Mouse (Mus musculus) embryonic facial prominence, embryonic 11.5 days (tissue): ENCODE measurements around the gene B4galt1. TPM values are rescaled to one million over a fixed set of nuclear protein-coding genes. Genes with fewer than 3 reads are reported as not detected.

ENCODE experiments used
- ATAC-seq: fragments of 200-750 bp; cut with Nextera tagmentation; replicated peaks from 2 replicates; pipeline ENCODE4 v1.8.0; 2017; ENCODE audit warnings: low read depth; ENCODE audit not compliant: insufficient number of reproducible peaks, low FRiP score, low TSS enrichment
- DNase-seq: peaks from one replicate; pipeline ENCODE4 v3.0.0-alpha.2; 2015; ENCODE audit warnings: low spot score
- H3K27ac ChIP-seq: fragments of 300-500 bp; sonication (generic); replicated peaks from 2 replicates; pipeline ENCODE4 v1.5.1; 2014; ENCODE audit warnings: mild to moderate bottlenecking, low read depth, low read length, control low read depth
- H3K27me3 ChIP-seq: fragments of 300-500 bp; sonication (generic); 2 replicates; pipeline ENCODE4 v1.6.1; 2014; ENCODE audit warnings: mild to moderate bottlenecking, low read length, moderate library complexity, mixed read lengths; ENCODE audit not compliant: control insufficient read depth, insufficient read depth
- H3K36me3 ChIP-seq: fragments of 300-500 bp; sonication (generic); replicated peaks from 2 replicates; pipeline ENCODE4 v1.6.1; 2014; ENCODE audit warnings: low read depth, mild to moderate bottlenecking, low read length, moderate library complexity, mixed read lengths; ENCODE audit not compliant: control insufficient read depth, insufficient read depth
- H3K4me1 ChIP-seq: fragments of 300-500 bp; sonication (generic); 2 replicates; pipeline ENCODE4 v1.6.1; 2014; ENCODE audit warnings: low read length, mixed read lengths; ENCODE audit not compliant: control insufficient read depth, insufficient read depth
- H3K4me2 ChIP-seq: fragments of 300-500 bp; sonication (generic); 2 replicates; pipeline ENCODE4 v1.6.1; 2014; ENCODE audit warnings: low read depth, mild to moderate bottlenecking, control low read depth, low read length, moderate library complexity
- H3K4me3 ChIP-seq: fragments of 300-500 bp; sonication (generic); 2 replicates; pipeline ENCODE4 v1.5.1; 2014; ENCODE audit warnings: low read depth, low read length, control low read depth
- H3K9ac ChIP-seq: fragments of 300-500 bp; sonication (generic); replicated peaks from 2 replicates; pipeline ENCODE4 v1.6.1; 2014; ENCODE audit warnings: mild to moderate bottlenecking, control low read depth, low read length
- H3K9me3 ChIP-seq: fragments of 300-500 bp; sonication (generic); replicated peaks from 2 replicates; pipeline ENCODE4 v1.6.1; 2016; ENCODE audit warnings: mild to moderate bottlenecking, low read length, inconsistent platforms, mixed read lengths; ENCODE audit not compliant: control insufficient read depth
- WGBS: fragments of 180-500 bp; shearing (Covaris S2); extraction: QIAGEN DNeasy Blood & Tissue Kit; methylation state at CpG from one replicate; pipeline ENCODE4 v1.1.7; 2014; 5-methylcytosine and 5-hydroxymethylcytosine counted together
- polyA plus RNA-seq: library from polyadenylated mRNA; unstranded; fragments of >200 nt; fragmentation: Nextera tagmentation; extraction: Ambion mirVana; gene quantifications from 2 replicates; pipeline ENCODE4 v1.2.1, GENCODE M21; 2014

The B4galt1 gene
- polyA plus RNA-seq, 1 experiment from 2014 or later = 28.3 TPM

GRCm38 (mm10) chr4:40819151-40819550, 34.7 kb downstream of the B4galt1 start:
- 90% methylated on average over 6 of the region's 6 CpGs for WGBS
- Histone ChIP-seq H3K4me3 (no peak overlapping the region), H3K9me3 (no peaks in the 10 kb centered on the region), H3K9ac (no peak overlapping the region), H3K27ac (no peak overlapping the region), H3K4me2 (no peak overlapping the region), H3K4me1 (no peaks in the 10 kb centered on the region), H3K36me3 (no peaks in the 10 kb centered on the region), H3K27me3 (no peaks in the 10 kb centered on the region)
- no peak for ATAC-seq
- no peak for DNase-seq

- H3K4me3 ChIP-seq = no peak overlapping the region
- H3K4me2 ChIP-seq = no peak overlapping the region
- H3K9me3 ChIP-seq = no peaks in the 10 kb centered on the region
- no peak overlapping the region for H3K9ac ChIP-seq
- H3K4me1 ChIP-seq = no peaks in the 10 kb centered on the region
- H3K27ac ChIP-seq = no peak overlapping the region
- H3K27me3 ChIP-seq = no peaks in the 10 kb centered on the region
- ATAC-seq = no peak
- H3K36me3 ChIP-seq = no peaks in the 10 kb centered on the region
- 69% methylated on average over 6 of the region's 6 CpGs for WGBS
- no peak for DNase-seq
These were observed 35.4 kb downstream of the B4galt1 start for GRCm38 (mm10) chr4:40818421-40818820.

- H3K27ac ChIP-seq = no peak overlapping the region
- WGBS = 89% methylated on average over 12 of the region's 12 CpGs
- H3K27me3 ChIP-seq = no peaks in the 10 kb centered on the region
- no peak for ATAC-seq
- no peak overlapping the region for H3K4me3 ChIP-seq
- H3K9me3 ChIP-seq = no peaks in the 10 kb centered on the region
- H3K9ac ChIP-seq = no peak overlapping the region
- H3K4me2 ChIP-seq = no peak overlapping the region
- DNase-seq = no peak
- no peaks in the 10 kb centered on the region for H3K4me1 ChIP-seq
- H3K36me3 ChIP-seq = no peaks in the 10 kb centered on the region
These were observed 35.9 kb downstream of the B4galt1 start for GRCm38 (mm10) chr4:40817936-40818335.

GRCm38 (mm10) chr4:40815775-40816372, 37.9 kb downstream of the B4galt1 start:
- H3K4me3 ChIP-seq = no peak overlapping the region
- WGBS = 31% methylated on average over 12 of the region's 12 CpGs
- H3K9ac ChIP-seq = no peak overlapping the region
- no peak overlapping the region for H3K27ac ChIP-seq
- no peaks in the 10 kb centered on the region for H3K27me3 ChIP-seq
- H3K9me3 ChIP-seq = no peaks in the 10 kb centered on the region
- H3K4me2 ChIP-seq = no peak overlapping the region
- H3K36me3 ChIP-seq = no peaks in the 10 kb centered on the region
- ATAC-seq (no peak), DNase-seq (peak; percentile 13)
- no peaks in the 10 kb centered on the region for H3K4me1 ChIP-seq

GRCm38 (mm10) chr4:40815120-40815519, 38.7 kb downstream of the B4galt1 start:
- Histone ChIP-seq H3K4me1 (no peaks in the 10 kb centered on the region), H3K9me3 (no peaks in the 10 kb centered on the region), H3K4me2 (no peak overlapping the region), H3K27ac (no peak overlapping the region), H3K9ac (no peak overlapping the region), H3K4me3 (no peak overlapping the region), H3K36me3 (no peaks in the 10 kb centered on the region; the same call in 1 of the 2 replicates), H3K27me3 (no peaks in the 10 kb centered on the region)
- ATAC-seq (no peak), DNase-seq (no peak)
- 92% methylated on average over 3 of the region's 3 CpGs for WGBS

GRCm38 (mm10) chr4:40814359-40814758, 39.4 kb downstream of the B4galt1 start:
- no peaks in the 10 kb centered on the region; the same call in 1 of the 2 replicates for H3K36me3 ChIP-seq
- no peak for ATAC-seq

DNA sequence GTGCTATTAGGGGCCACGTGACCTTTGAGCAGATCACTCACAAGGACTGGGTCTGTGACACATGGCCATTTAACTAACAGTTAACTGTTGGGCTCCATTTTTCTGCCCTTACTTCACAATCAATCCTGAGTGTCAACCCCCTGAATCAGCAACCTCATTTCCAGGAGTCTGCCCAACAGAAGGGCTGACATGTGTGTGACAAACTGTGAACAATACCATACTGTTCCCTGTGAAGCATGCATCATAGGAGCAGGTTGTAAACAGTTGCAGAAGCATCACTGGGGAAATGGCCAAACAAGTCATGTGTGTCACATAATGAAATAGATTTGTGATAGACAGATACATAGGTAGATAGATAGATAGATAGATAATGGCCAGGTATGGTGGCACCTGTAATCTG, 40.9 kb downstream of the B4galt1 start:
- ATAC-seq = no peak
- Histone ChIP-seq H3K4me1 (no peaks in the 10 kb centered on the region), H3K9me3 (no peaks in the 10 kb centered on the region), H3K36me3 (no peaks in the 10 kb centered on the region; the same call in 1 of the 2 replicates), H3K4me3 (no peak overlapping the region), H3K4me2 (no peak overlapping the region), H3K9ac (no peak overlapping the region), H3K27me3 (no peaks in the 10 kb centered on the region), H3K27ac (no peak overlapping the region)
- 100% methylated on average over 1 of the region's 1 CpGs for WGBS
- DNase-seq = no peak

More at GRCm38 (mm10) chr4:40814359-40814758, 39.4 kb downstream of the B4galt1 start:
- Histone ChIP-seq H3K4me2 (no peak overlapping the region), H3K4me3 (no peak overlapping the region), H3K9ac (no peak overlapping the region), H3K4me1 (no peaks in the 10 kb centered on the region), H3K27ac (no peak overlapping the region), H3K27me3 (no peaks in the 10 kb centered on the region), H3K9me3 (no peaks in the 10 kb centered on the region)
- DNase-seq = no peak
- WGBS = 83% methylated on average over 6 of the region's 6 CpGs

DNA sequence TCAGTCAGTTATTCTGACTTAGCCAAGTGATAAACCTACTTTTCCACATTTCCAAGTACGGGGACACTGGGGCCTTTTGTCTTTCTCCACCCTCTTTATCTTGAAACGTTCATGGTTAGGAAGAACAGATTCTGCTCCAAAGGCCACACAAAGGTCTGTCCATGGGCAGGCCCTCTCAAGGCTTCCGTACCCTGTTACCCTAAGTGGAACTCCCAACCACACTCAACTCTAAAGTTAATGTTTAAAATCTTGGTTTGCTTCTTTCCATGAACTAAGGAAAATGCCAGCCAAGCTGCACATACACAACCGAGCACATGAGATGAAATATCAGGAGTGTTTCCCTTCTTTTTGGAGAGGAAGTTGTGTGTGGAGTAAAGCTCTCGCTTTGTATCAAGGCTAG, 43.3 kb downstream of the B4galt1 start:
- H3K27me3 ChIP-seq = no peaks in the 10 kb centered on the region
- H3K4me3 ChIP-seq = no peak overlapping the region
- no peak overlapping the region for H3K27ac ChIP-seq
- no peaks in the 10 kb centered on the region; the same call in none of the 2 replicates for H3K36me3 ChIP-seq
- H3K4me1 ChIP-seq = no peaks in the 10 kb centered on the region
- H3K9ac ChIP-seq = no peak overlapping the region
- no peak overlapping the region for H3K4me2 ChIP-seq
- DNase-seq (no peak), ATAC-seq (no peak)
- no peaks in the 10 kb centered on the region for H3K9me3 ChIP-seq
- WGBS = 90% methylated on average over 5 of the region's 5 CpGs
